Mouse (Mus musculus) embryo, embryonic 10.5 days (tissue): ENCODE measurements around the gene Pla2g7.

ENCODE experiments used
- DNase-seq: peaks from one replicate; pipeline ENCODE4 v3.0.0-alpha.2; 2015; ENCODE audit warnings: low spot score

Gene Pla2g7

DNA sequence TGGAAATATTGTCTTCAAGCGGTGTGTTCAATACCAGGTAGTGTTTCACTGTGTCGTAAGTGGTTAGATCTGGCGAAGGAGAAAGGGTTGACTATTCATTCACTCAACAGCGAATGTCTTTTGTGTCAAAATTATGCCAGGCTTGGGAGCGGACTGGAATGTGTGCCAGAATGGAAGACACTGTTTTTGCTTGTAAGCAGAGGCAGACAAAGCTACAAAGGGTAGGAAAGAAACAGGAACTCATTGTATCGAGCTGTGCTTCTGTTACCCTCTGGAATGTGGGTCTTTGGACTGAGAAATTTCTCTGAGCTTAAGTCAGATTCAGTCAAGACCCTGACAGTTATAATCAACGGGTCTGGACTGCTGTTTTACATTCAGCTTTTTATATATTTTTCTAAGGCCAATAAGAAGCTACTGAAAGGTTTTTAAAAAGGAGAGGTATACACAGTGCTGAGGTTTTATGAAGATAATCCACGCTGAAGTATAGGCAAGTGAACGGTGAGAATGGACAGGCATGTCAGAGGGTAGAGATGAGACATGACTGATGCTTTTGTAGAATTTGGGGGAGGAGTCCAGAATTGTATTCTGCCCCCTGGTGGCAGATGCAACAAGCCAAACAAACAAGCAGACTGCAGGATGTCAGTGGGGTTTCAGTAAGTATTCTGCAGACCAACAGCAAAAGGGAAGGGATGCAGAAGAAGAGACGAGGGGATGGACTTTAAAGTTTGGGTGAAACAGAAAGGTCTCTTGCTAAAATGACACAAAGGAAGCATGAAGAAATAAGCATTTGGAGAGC lies 81.9 kb downstream of the Pla2g7 start:
- peak; percentile 42 for DNase-seq

DNA sequence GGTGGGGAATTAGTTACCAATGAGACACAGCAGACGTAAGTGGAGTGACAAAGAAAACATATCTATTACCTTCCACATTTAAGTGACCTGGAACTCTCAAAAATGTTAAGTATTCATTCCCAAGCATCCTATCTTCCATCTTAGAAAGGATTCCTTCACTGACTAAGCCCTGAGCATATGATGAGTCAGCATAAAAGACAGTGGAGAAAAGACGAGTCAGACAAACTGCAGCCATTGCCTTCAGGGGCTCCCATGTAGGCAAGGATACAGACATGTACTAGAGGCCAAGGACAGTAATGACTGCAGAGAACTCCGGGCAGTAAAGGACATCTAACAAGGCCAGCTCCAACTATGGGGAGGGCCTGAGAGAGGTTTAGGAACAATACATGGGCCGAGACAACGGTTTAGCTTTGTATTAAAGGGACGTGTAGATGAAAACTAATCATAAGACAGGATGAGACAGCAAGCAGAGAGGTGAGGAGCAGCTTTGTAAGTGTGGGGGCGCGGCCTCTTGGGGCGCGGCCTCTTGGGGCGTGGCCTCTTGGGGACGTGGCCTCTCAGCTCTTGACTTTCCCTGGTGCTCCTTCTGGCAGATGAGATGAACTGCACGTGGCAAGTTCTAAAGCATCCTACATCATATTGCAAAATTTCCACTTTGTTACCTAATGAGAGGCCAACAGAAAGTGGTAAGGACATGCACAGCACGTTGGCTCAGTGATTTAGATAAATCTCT lies 83.6 kb downstream of the Pla2g7 start:
- no peak for DNase-seq
